Mouse (Mus musculus) neural tube, embryonic 11.5 days (tissue): ENCODE measurements around the gene Sipa1l3. TPM values are rescaled to one million over a fixed set of nuclear protein-coding genes. Genes with fewer than 3 reads are reported as not detected.

ENCODE experiments used
- ATAC-seq: fragments of 200-750 bp; cut with Nextera tagmentation; 2 replicates; pipeline ENCODE4 v1.8.0; 2017; ENCODE audit warnings: moderate number of reproducible peaks, mild to moderate bottlenecking, moderate TSS enrichment, moderate library complexity; ENCODE audit not compliant: insufficient read depth, low FRiP score, low TSS enrichment
- DNase-seq: peaks from one replicate; pipeline ENCODE4 v3.0.0-alpha.2; 2015; ENCODE audit warnings: low spot score
- H3K27ac ChIP-seq: fragments of 300-500 bp; sonication (generic); 2 replicates; pipeline ENCODE4 v1.5.1; 2014; ENCODE audit warnings: low read depth, mild to moderate bottlenecking, low read length
- H3K27me3 ChIP-seq: fragments of 300-500 bp; sonication (generic); 2 replicates; pipeline ENCODE4 v1.6.1; 2014; ENCODE audit warnings: mild to moderate bottlenecking, low read length, mixed read lengths; ENCODE audit not compliant: control insufficient read depth, insufficient read depth
- H3K36me3 ChIP-seq: fragments of 300-500 bp; sonication (generic); 2 replicates; pipeline ENCODE4 v1.6.1; 2014; ENCODE audit warnings: mild to moderate bottlenecking, low read length, moderate library complexity, mixed read lengths; ENCODE audit not compliant: control insufficient read depth, insufficient read depth
- H3K4me1 ChIP-seq: fragments of 300-500 bp; sonication (generic); 2 replicates; pipeline ENCODE4 v1.6.1; 2014; ENCODE audit warnings: low read length, mixed read lengths; ENCODE audit not compliant: control insufficient read depth, insufficient read depth
- H3K4me2 ChIP-seq: fragments of 300-500 bp; sonication (generic); 2 replicates; pipeline ENCODE4 v1.6.1; 2014; ENCODE audit warnings: low read depth, mild to moderate bottlenecking, moderate library complexity
- H3K4me3 ChIP-seq: fragments of 300-500 bp; sonication (generic); 2 replicates; pipeline ENCODE4 v1.5.1; 2014; ENCODE audit warnings: low read depth, low read length
- H3K9ac ChIP-seq: fragments of 300-500 bp; sonication (generic); 2 replicates; pipeline ENCODE4 v1.6.1; 2014; ENCODE audit warnings: mild to moderate bottlenecking, low read length
- H3K9me3 ChIP-seq: fragments of 300-500 bp; sonication (generic); 2 replicates; pipeline ENCODE4 v1.6.1; 2016; ENCODE audit warnings: low read length; ENCODE audit not compliant: control insufficient read depth
- WGBS: fragments of 180-500 bp; shearing (Covaris S2); extraction: QIAGEN DNeasy Blood & Tissue Kit; methylation state at CpG from one replicate; pipeline ENCODE4 v1.1.7; 2014; 5-methylcytosine and 5-hydroxymethylcytosine counted together
- polyA plus RNA-seq: library from polyadenylated mRNA; unstranded; fragments of >200 nt; fragmentation: Nextera tagmentation; extraction: Ambion mirVana; gene quantifications from 2 replicates; pipeline ENCODE4 v1.2.1, GENCODE M21; 2014

Gene Sipa1l3
- polyA plus RNA-seq, 1 experiment from 2014 or later = 11.9 TPM

DNA sequence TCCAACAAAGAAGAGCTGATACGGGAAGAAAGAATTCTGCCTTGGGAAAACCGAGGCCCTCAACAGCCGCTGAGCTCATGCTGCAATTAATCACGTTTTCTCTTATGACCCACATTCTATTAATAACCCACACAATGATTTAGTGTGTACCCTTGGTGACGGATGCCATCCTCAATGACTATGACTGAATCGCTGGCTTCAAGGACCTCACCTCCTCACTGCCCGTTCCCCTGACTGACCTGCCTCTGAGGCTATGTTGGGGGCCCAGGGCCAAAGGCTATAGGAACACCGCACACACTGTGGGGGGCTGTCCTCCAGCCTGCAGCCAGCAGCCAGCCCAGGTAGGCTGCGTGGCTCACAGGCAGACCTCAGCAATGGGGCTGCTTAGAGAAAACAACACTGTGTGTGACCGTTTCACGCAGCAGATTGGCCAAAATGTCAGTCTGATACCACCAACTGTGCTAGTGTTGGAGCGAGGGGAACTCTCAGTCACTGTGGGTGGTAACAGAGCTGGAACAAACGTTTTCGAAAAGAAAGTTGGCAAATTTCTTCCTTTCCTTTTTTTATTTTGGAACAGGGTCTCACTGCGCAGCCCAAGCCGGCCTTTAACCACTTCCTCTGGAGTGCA, 79.7 kb downstream of the Sipa1l3 start:
- Histone ChIP-seq H3K4me3 (no peak overlapping the region), H3K9ac (0 out of 2 replicates have a peak overlapping the region, but pooled peaks have one; percentile 4), H3K9me3 (no peaks in the 10 kb centered on the region), H3K36me3 (no peaks in the 10 kb centered on the region), H3K27me3 (no peaks in the 10 kb centered on the region), H3K4me2 (no peak overlapping the region), H3K27ac (no peak overlapping the region), H3K4me1 (no peaks in the 10 kb centered on the region; the same call in 1 of the 2 replicates)
- ATAC-seq (no peak), DNase-seq (no peak)
- 79% methylated on average over 16 of the region's 16 CpGs for WGBS

DNA sequence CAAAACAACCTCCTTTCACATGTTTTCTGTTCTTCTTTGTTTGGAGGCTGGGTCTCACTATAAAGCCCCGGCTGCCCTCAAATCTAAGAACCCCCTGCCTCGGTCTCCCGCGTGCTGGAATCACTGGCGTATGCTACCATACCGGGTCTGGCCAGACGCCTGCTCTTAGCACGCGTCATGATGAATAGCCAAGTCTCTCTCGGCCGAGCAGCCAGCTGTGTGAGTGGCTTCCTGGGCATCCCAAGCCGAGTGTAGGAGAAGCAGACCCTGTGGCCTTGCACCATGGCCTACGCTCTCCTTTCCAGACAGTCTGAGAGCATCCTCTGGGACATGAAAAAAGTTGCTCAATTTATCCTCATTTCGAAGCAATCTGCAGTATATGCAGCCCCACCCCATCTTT, 80.2 kb downstream of the Sipa1l3 start:
- H3K4me2 ChIP-seq = no peak overlapping the region
- no peaks in the 10 kb centered on the region for H3K9me3 ChIP-seq
- no peak overlapping the region for H3K4me3 ChIP-seq
- 89% methylated on average over 14 of the region's 14 CpGs for WGBS
- no peak overlapping the region for H3K27ac ChIP-seq
- DNase-seq (no peak), ATAC-seq (no peak)
- no peak overlapping the region for H3K9ac ChIP-seq
- H3K27me3 ChIP-seq = no peaks in the 10 kb centered on the region
- H3K4me1 ChIP-seq = peaks cover under 1% of the 10 kb centered on the region; the same call in 1 of the 2 replicates
- H3K36me3 ChIP-seq = no peaks in the 10 kb centered on the region

DNA sequence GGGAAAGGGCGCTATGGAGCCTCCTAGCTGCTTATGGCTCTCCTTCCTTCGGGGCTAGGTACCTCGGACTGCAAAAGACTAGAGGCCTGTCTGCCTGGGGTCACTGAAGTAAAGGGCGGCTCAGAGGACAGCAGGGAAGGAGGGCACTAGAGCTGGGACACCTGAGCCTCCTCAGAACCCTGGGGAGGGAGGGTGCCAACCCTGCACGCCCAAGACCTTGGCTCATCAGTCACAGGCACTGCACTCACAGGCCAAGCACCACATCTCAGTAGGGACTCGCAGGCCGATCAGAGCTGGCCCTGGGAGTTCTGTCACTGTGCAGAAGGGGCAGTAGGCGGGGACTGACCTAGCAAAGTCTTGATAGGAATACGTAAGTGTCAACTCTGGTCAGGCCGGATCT, 81.4 kb downstream of the Sipa1l3 start:
- H3K4me1 ChIP-seq = peaks cover 12% of the 10 kb centered on the region
- no peak overlapping the region for H3K9ac ChIP-seq
- H3K27ac ChIP-seq = no peak overlapping the region
- H3K36me3 ChIP-seq = no peaks in the 10 kb centered on the region
- 68% methylated on average over 10 of the region's 10 CpGs for WGBS
- H3K4me3 ChIP-seq = no peak overlapping the region
- ATAC-seq (no peak), DNase-seq (no peak)
- H3K4me2 ChIP-seq = no peak overlapping the region
- no peaks in the 10 kb centered on the region for H3K27me3 ChIP-seq
- no peaks in the 10 kb centered on the region for H3K9me3 ChIP-seq

DNA sequence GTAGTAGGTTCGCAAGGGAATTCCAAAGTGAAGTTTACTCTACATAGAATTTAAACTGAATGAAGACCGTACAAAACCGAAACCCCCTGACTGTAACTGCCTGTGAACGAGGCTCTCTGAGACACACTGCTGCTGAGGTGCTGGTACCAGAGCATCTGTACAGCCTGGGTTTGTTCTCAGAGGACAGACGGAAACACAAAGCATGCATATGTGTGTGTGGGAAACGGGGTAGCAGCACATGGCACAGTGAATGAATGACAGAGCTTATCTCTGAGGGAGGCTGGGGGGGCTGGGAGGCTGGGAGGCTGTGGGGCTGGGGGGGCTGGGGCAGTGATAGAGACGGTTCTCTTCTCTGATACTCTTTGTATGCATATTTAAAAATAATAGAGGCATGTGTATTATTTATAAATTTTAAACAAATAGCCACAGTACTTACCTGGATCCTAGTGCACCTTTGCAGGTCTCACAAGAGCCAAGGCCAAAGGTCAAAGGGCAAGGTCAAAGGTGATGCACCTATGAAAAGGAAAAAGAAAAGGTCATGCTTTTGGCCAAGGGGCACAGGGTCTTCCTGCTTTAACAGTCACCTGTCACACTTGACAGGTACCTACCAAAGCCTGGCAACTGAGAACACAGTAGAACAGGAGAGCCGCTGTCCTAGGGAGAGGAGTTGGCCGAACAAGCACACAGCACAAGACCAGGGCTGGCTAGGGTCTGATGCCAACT, 84.0 kb downstream of the Sipa1l3 start:
- ATAC-seq = no peak
- H3K36me3 ChIP-seq = no peaks in the 10 kb centered on the region
- no peak overlapping the region for H3K27ac ChIP-seq
- DNase-seq = no peak
- no peaks in the 10 kb centered on the region for H3K27me3 ChIP-seq
- H3K4me1 ChIP-seq = peaks cover 30% of the 10 kb centered on the region
- H3K4me2 ChIP-seq = no peak overlapping the region
- 88% methylated on average over 9 of the region's 9 CpGs for WGBS
- H3K9ac ChIP-seq = no peak overlapping the region
- H3K9me3 ChIP-seq = no peaks in the 10 kb centered on the region
- no peak overlapping the region for H3K4me3 ChIP-seq

DNA sequence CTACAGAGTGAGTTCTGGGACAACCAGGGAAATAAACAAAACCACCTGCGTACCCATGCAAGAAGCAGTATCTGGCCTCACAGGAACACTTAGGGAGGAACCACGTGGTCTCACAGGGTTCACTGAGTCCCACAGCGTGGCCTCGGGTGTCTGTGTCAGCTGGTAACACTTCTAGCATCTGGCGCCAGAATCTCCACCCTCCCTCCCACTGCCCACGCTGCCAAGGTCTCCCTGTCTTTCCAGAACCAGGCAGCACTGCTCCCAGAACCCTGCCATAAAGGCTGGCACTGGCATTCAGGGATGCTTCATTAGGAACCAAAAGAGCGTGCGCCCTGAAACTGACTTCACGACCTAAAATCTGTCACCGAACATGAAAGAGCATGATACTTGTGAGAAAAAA, 84.7 kb downstream of the Sipa1l3 start:
- H3K36me3 ChIP-seq = no peaks in the 10 kb centered on the region
- peaks cover 30% of the 10 kb centered on the region for H3K4me1 ChIP-seq
- H3K9ac ChIP-seq = no peak overlapping the region
- no peaks in the 10 kb centered on the region for H3K9me3 ChIP-seq
- H3K4me2 ChIP-seq = no peak overlapping the region
- no peak for DNase-seq
- H3K27ac ChIP-seq = no peak overlapping the region
- no peaks in the 10 kb centered on the region for H3K27me3 ChIP-seq
- ATAC-seq = no peak
- WGBS = 82% methylated on average over 10 of the region's 10 CpGs
- no peak overlapping the region for H3K4me3 ChIP-seq

DNA sequence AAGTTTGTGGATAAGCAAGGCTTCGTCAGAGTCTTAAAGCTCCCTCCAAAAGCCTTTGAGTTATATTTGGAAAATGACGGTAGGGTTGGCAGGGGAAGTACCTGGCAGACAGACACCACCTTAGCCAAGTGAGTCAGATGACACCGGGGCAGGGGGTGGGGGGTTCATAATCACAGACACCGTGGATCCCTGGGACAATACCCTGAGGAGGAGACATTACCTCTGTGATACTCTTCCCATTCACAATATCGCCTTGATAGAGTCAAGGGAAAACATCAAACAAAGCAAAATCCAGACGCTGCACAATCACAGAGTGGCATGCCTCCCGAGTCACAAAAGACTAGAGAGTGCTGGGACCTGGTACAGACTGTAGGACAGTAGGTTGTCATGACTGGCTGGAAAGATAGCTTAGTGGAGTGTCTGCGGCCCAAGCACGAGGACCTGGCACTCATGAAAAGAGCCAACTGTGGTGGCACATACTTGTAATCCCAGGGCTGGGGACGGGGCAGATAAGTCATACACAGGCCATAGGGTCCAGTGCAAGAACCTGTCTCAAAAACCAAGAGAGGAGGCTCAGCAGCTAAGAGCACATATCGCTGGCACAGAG, 85.4 kb downstream of the Sipa1l3 start:
- peaks cover 30% of the 10 kb centered on the region for H3K4me1 ChIP-seq
- 79% methylated on average over 11 of the region's 11 CpGs for WGBS
- no peak overlapping the region for H3K4me2 ChIP-seq

DNA sequence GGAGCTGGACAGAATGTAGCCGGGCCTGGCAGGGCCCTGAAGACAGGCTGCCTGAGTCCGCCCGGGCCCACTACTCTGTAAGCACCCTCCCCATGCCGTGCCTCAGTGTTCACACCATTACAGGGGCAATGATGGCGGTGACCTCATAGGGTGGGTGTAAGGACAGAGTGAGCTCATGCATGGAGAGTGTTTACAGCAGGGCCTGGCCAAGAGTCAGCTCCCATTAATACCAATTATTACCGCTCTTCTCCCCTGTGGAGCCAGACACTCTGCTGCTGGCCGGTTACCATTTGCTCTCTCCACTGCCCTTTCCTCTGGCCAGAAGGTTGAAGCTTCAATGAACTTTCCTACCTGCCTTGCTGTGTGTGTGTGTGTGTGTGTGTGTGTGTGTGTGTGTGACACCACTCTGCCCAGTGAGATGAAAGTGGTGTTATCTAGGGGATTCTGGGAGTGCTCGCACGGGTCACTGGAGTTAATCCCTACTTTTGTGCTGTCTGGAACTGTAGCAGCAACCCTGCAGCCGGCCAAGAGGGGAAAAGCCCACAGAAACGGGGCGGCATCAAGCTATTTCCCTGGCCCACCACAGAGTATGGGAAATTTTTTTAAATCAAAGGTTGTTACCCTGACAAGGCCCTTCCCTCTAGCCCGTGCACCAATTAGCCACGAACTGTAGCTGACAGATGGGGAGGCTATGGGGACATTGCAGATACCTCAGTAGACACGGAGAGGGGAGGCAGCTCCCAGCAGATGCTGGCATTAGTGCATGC, 86.1 kb downstream of the Sipa1l3 start:
- Histone ChIP-seq H3K27me3 (no peaks in the 10 kb centered on the region), H3K9me3 (no peaks in the 10 kb centered on the region), H3K4me2 (no peak overlapping the region), H3K4me1 (peaks cover 30% of the 10 kb centered on the region), H3K36me3 (no peaks in the 10 kb centered on the region), H3K27ac (no peak overlapping the region), H3K4me3 (no peak overlapping the region), H3K9ac (no peak overlapping the region)
- DNase-seq = peak; percentile 26
- ATAC-seq = 0 out of 2 replicates have a peak, but pooled peaks have one; percentile 16
- 25% methylated on average over 15 of the region's 15 CpGs for WGBS

More for the DNA sequence above, 85.4 kb downstream of the Sipa1l3 start:
- no peak overlapping the region for H3K4me3 ChIP-seq
- H3K9ac ChIP-seq = no peak overlapping the region
- DNase-seq (no peak), ATAC-seq (no peak)
- H3K27me3 ChIP-seq = no peaks in the 10 kb centered on the region
- no peak overlapping the region for H3K27ac ChIP-seq
- H3K36me3 ChIP-seq = no peaks in the 10 kb centered on the region
- H3K9me3 ChIP-seq = no peaks in the 10 kb centered on the region

DNA sequence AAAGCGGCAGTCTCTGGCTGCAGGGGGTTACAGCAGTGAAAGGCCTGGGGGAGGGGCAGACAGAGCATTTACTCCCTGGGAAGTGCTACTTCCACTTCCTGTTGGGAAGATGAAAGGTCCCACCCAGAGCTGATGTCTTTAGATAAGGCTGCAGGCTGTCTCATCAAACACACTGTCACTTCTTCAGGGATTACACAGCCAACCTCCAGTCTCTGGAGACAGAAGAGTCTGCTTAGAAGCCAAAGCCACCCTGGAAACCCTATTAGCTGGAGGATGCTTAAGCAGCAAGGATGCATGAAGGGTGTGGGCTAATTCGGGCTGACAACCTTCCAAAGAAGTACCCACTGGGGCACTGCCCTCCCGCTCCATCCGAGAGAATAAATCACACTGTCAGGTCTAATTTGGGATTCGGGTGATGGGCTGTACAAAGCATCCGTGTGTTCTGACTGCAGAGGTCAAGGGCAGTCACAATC, 87.7 kb downstream of the Sipa1l3 start:
- H3K4me3 ChIP-seq = no peak overlapping the region
- H3K9me3 ChIP-seq = no peaks in the 10 kb centered on the region
- 5% methylated on average over 6 of the region's 6 CpGs for WGBS
- no peak overlapping the region for H3K9ac ChIP-seq
- H3K27ac ChIP-seq = no peak overlapping the region
- DNase-seq (peak; percentile 31), ATAC-seq (no peak)
- H3K27me3 ChIP-seq = no peaks in the 10 kb centered on the region
- H3K4me2 ChIP-seq = no peak overlapping the region
- H3K4me1 ChIP-seq = peaks cover 30% of the 10 kb centered on the region
- no peaks in the 10 kb centered on the region for H3K36me3 ChIP-seq
